Mouse (Mus musculus) hindbrain, embryonic 11.5 days (tissue): ENCODE measurements around the gene Mgat5. TPM values are rescaled to one million over a fixed set of nuclear protein-coding genes. Genes with fewer than 3 reads are reported as not detected.
A peak's percentile ranks its signal among the peaks of the same experiment; 100 is the strongest.

Experiments
- ATAC-seq: fragments of 200-750 bp; cut with Nextera tagmentation; 2 replicates; pipeline ENCODE4 v1.8.0; 2017; ENCODE audit warnings: mild to moderate bottlenecking, moderate TSS enrichment, moderate library complexity; ENCODE audit not compliant: low FRiP score
- DNase-seq: peaks from one replicate; pipeline ENCODE4 v3.0.0-alpha.2; 2015; ENCODE audit warnings: low spot score
- H3K27ac ChIP-seq: fragments of 300-500 bp; sonication (generic); 2 replicates; pipeline ENCODE4 v1.5.1; 2014; ENCODE audit warnings: mild to moderate bottlenecking, low read depth, low read length
- H3K27me3 ChIP-seq: fragments of 300-500 bp; sonication (generic); 2 replicates; pipeline ENCODE4 v1.6.1; 2014; ENCODE audit warnings: mild to moderate bottlenecking, low read length, moderate library complexity, mixed read lengths; ENCODE audit not compliant: control insufficient read depth, insufficient read depth
- H3K36me3 ChIP-seq: fragments of 300-500 bp; sonication (generic); 2 replicates; pipeline ENCODE4 v1.6.1; 2014; ENCODE audit warnings: mild to moderate bottlenecking, low read length, moderate library complexity, mixed read lengths; ENCODE audit not compliant: control insufficient read depth, insufficient read depth
- H3K4me1 ChIP-seq: fragments of 300-500 bp; sonication (generic); replicated peaks from 2 replicates; pipeline ENCODE4 v1.6.1; 2014; ENCODE audit warnings: low read length, mixed read lengths; ENCODE audit not compliant: control insufficient read depth, insufficient read depth
- H3K4me2 ChIP-seq: fragments of 300-500 bp; sonication (generic); replicated peaks from 2 replicates; pipeline ENCODE4 v1.6.1; 2014; ENCODE audit warnings: mild to moderate bottlenecking, low read depth, low read length
- H3K4me3 ChIP-seq: fragments of 300-500 bp; sonication (generic); 2 replicates; pipeline ENCODE4 v1.5.1; 2014; ENCODE audit warnings: low read depth, low read length
- H3K9ac ChIP-seq: fragments of 300-500 bp; sonication (generic); 2 replicates; pipeline ENCODE4 v1.6.1; 2014; ENCODE audit warnings: low read depth, low read length
- H3K9me3 ChIP-seq: fragments of 300-500 bp; sonication (generic); 2 replicates; pipeline ENCODE4 v1.6.1; 2016; ENCODE audit warnings: low read length; ENCODE audit not compliant: control insufficient read depth
- WGBS: fragments of 180-500 bp; shearing (Covaris S2); extraction: QIAGEN DNeasy Blood & Tissue Kit; methylation state at CpG from one replicate; pipeline ENCODE4 v1.1.7; 2014; 5-methylcytosine and 5-hydroxymethylcytosine counted together
- polyA plus RNA-seq: library from polyadenylated mRNA; unstranded; fragments of >200 nt; fragmentation: Nextera tagmentation; extraction: Ambion mirVana; gene quantifications from 2 replicates; pipeline ENCODE4 v1.2.1, GENCODE M21; 2014

Gene Mgat5
- polyA plus RNA-seq, 1 experiment from 2014 or later = 11.5 TPM

GRCm38 (mm10) chr1:127434829-127435228 is 230.0 kb downstream of the Mgat5 start:
- H3K9ac ChIP-seq = no peak overlapping the region
- H3K9me3 ChIP-seq = no peaks in the 10 kb centered on the region
- DNase-seq = no peak
- no peaks in the 10 kb centered on the region for H3K27me3 ChIP-seq
- H3K27ac ChIP-seq = no peak overlapping the region
- no peaks in the 10 kb centered on the region for H3K4me1 ChIP-seq
- WGBS = 93% methylated on average over 4 of the region's 4 CpGs
- no peak overlapping the region for H3K4me2 ChIP-seq
- no peak overlapping the region for H3K4me3 ChIP-seq
- no peak for ATAC-seq
- no peaks in the 10 kb centered on the region for H3K36me3 ChIP-seq

- DNase-seq = no peak
Observed at GRCm38 (mm10) chr1:127437091-127437490, 232.3 kb downstream of the Mgat5 start.

GRCm38 (mm10) chr1:127439452-127439891 is 234.7 kb downstream of the Mgat5 start:
- no peaks in the 10 kb centered on the region for H3K4me1 ChIP-seq
- 80% methylated on average over 9 of the region's 9 CpGs for WGBS
- ATAC-seq = no peak

More at GRCm38 (mm10) chr1:127437091-127437490, 232.3 kb downstream of the Mgat5 start:
- 90% methylated on average over 6 of the region's 6 CpGs for WGBS
- H3K27me3 ChIP-seq = no peaks in the 10 kb centered on the region
- no peaks in the 10 kb centered on the region for H3K9me3 ChIP-seq
- H3K4me3 ChIP-seq = no peak overlapping the region
- no peak overlapping the region for H3K4me2 ChIP-seq
- no peak overlapping the region for H3K9ac ChIP-seq
- H3K4me1 ChIP-seq = no peaks in the 10 kb centered on the region
- no peak overlapping the region for H3K27ac ChIP-seq
- ATAC-seq = no peak
- no peaks in the 10 kb centered on the region for H3K36me3 ChIP-seq

DNA sequence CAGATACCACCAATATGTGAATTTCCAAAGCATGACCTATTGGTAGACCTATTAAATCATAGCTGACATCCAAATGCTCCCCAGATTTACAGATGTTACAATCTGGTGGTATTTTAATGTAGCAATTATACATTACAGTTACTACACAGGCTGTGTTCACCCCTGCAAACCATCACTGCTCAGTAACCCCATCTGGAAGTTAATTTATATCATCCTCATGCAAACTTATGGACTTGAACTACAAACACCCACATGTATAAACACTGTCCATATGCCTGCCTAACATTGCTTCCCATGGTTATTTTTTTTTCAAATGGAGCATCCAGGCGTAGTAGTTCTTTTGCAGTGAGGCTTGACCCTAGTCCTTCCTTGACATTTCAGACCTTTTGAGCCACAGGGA is 236.2 kb downstream of the Mgat5 start:
- Histone ChIP-seq H3K9ac (no peak overlapping the region), H3K4me3 (no peak overlapping the region), H3K36me3 (no peaks in the 10 kb centered on the region), H3K27ac (no peak overlapping the region), H3K27me3 (no peaks in the 10 kb centered on the region), H3K4me1 (no peaks in the 10 kb centered on the region), H3K4me2 (no peak overlapping the region), H3K9me3 (no peaks in the 10 kb centered on the region)
- DNase-seq = no peak
- no peak for ATAC-seq
- 84% methylated on average over 1 of the region's 1 CpGs for WGBS

More at GRCm38 (mm10) chr1:127439452-127439891, 234.7 kb downstream of the Mgat5 start:
- H3K4me3 ChIP-seq = no peak overlapping the region
- H3K9me3 ChIP-seq = no peaks in the 10 kb centered on the region
- H3K9ac ChIP-seq = no peak overlapping the region
- no peak overlapping the region for H3K27ac ChIP-seq
- H3K4me2 ChIP-seq = no peak overlapping the region
- no peaks in the 10 kb centered on the region for H3K36me3 ChIP-seq
- no peaks in the 10 kb centered on the region for H3K27me3 ChIP-seq
- DNase-seq = no peak

DNA sequence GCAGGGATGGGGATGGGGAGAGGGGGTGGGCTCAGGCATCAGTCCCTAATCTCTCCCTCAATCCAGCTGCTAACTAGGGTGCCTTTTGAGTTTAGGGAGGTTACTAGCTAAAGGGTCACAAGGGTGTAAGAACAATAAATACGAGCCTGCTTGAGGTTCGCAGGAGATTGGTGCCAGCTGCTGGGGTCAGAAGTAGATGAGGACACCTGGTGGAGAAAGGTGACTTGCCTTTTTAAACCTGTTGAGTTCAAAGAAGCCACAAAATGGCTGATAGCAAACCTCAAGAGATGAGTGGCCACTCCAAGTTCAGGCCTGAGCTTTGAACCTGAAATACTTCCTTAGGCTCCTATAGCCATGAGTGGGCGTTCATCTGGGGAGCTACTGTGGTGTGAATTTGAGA is 236.9 kb downstream of the Mgat5 start:
- Histone ChIP-seq H3K36me3 (no peaks in the 10 kb centered on the region), H3K9ac (no peak overlapping the region), H3K4me3 (no peak overlapping the region), H3K27me3 (no peaks in the 10 kb centered on the region), H3K27ac (no peak overlapping the region), H3K4me2 (no peak overlapping the region), H3K4me1 (no peaks in the 10 kb centered on the region), H3K9me3 (no peaks in the 10 kb centered on the region)
- DNase-seq (no peak), ATAC-seq (no peak)
- WGBS = 62% methylated on average over 3 of the region's 3 CpGs

DNA sequence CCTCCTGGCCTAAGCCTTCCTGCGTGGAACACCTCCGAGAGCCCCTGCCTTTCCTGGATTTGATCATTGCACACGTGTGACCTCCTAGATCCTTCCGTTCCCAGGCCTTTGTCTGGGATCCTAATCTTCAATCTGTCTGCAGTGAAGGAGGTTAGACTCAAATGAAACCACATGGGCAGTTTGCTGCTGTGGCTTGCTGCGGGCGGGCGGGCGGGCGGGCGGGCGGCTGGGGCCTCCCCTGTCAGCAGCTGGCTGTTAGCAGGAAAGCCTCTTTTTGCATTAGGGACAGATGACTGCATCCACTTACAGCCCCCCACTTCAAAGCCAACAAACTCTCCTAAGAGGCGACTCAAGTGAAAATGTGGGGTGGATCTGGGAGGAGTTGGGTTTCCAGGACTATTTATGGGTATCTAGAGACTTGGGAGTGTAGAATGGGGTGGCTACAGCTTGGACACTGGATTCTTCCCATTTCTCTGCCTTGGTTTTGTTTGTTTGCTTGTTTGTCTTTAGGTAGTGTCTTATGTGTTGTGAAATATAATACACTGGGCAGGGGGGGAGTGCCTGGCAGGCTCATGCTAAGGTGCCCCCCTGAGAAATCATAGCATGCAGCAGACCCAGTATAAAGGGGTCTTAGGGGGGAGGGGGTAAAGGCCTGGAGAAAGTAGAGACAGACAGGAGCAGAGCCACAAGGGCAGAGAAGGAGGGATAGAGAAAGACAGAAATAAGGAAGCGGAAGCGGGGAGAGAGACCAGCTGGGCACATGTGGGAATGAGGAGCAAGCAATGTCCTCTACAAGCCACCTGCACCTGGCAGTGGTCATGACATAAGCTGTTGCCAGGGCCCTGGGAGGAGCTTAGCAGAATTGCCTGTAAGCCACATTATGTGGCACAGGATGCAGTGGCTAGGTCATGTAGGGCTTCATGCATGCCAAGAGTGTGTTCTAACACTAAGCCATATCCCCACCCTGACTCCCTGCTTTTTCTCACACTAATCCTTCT is 238.4 kb downstream of the Mgat5 start:
- Histone ChIP-seq H3K4me3 (no peak overlapping the region), H3K27me3 (no peaks in the 10 kb centered on the region), H3K4me1 (no peaks in the 10 kb centered on the region), H3K9me3 (no peaks in the 10 kb centered on the region), H3K27ac (no peak overlapping the region), H3K4me2 (no peak overlapping the region), H3K9ac (no peak overlapping the region), H3K36me3 (no peaks in the 10 kb centered on the region)
- 28% methylated on average over 14 of the region's 14 CpGs for WGBS
- ATAC-seq (peak; percentile 53), DNase-seq (no peak)

DNA sequence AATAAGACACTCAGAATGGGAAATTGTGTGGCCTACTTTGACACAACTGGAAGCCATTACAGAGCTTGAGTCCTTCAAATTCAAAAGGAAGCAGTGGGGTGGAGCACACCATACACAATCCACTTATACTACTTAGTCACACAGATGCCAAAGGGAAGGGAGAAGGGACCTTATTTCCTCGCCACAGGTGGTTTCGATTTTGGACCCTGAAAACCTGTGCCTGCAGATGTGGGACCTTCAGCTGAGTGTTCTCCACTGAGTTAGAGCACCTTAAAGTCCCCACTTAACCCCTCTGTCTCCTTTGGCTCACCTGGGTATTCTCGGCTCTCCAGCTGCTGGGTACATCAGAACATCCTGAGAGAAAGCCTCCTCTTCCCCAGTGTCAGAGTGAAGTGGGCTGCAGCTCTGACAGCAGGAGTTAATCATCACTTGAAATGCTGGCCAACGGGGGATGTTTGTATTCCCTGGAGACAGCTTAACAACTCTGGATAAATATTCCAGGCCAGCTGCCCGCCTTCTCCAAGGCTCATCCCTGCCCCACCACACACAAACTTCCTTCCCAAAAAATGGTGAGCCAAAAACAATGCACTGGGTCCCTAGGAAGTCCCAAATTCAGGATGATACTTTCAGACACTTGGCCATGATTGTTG is 240.1 kb downstream of the Mgat5 start:
- Histone ChIP-seq H3K9me3 (no peaks in the 10 kb centered on the region), H3K27ac (no peak overlapping the region), H3K9ac (no peak overlapping the region), H3K4me2 (no peak overlapping the region), H3K27me3 (no peaks in the 10 kb centered on the region), H3K36me3 (no peaks in the 10 kb centered on the region), H3K4me3 (no peak overlapping the region), H3K4me1 (no peaks in the 10 kb centered on the region)
- 43% methylated on average over 5 of the region's 5 CpGs for WGBS
- DNase-seq = no peak
- ATAC-seq = no peak

DNA sequence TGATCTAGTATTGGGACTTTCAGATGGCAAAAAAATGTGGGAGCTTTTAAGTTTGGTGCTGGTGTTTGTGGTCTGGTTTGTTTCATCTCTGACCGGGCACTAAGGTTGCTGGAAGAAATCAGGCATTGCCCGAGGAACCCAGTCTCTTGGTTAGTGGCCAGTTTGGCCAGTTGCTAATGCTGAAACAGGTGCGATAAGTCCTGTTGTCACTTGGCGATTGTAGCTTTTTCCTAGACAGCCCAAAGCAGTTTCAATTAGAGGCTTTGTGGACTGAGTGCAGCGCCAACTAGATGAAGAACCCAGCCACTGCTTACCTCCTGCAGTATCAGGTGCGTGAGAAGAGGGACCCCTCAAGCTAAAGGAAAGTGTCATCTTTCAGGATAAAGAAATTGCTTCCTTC is 248.6 kb downstream of the Mgat5 start:
- DNase-seq (no peak), ATAC-seq (no peak)
- Histone ChIP-seq H3K4me3 (no peak overlapping the region), H3K4me1 (no peaks in the 10 kb centered on the region; the same call in 1 of the 2 replicates), H3K9ac (no peak overlapping the region), H3K9me3 (no peaks in the 10 kb centered on the region), H3K27me3 (no peaks in the 10 kb centered on the region), H3K4me2 (no peak overlapping the region), H3K27ac (no peak overlapping the region), H3K36me3 (no peaks in the 10 kb centered on the region)
- 94% methylated on average over 6 of the region's 6 CpGs for WGBS
